Mouse (Mus musculus) T-helper 2 cell (primary cell): ENCODE data around the gene Il17rd.

Experiments
- in situ Hi-C: fragments of 300-600 bp; cut with MboI, MseI; formaldehyde crosslinking; loops from one replicate; pipeline ENCODE4 v1.15.1; 2025; ENCODE audit warnings: high pct_unique_total_duplicates

Gene Il17rd

DNA sequence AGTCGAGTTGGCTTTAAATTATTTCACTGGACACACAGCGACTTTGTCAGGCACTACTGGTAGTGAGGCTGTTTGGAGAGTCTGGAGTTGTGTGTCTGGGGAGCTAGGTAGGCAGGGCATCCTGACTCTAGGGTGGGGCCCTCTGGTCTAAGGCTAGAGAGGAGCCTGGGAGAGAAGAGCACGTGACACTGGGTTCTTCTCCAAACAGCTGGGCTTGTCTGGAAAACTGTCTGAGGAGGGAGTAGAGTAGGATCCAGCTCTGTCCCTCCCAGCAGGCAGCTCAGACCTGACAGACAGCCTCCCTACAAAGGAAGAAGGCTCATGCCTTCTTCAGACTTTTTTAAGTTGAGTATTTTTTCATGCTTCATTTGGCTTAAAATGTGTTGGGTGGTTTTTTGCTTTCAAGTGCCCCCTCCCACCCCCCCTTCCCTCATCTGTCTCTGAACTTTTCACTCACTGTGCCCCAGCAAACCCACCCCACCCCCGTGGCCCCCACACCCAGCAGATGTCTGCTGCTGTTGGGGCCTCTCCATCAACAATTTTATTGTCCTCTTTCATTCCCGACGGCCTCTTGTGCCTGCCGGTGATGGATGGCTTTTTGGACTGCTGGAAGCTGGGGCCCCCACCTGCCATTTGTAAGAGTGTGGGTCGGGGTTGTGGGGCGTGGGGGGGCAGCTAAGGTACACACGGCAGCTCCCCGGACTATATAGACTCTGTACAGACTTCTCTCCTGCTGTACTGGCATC, 5.7 kb downstream of the Il17rd start:
- in situ Hi-C loops: loop anchor here (10.0 kb wide), 1 partner anchor 370 kb away; no protein-coding TSS in a partner anchor

- in situ Hi-C loops: loop anchor here (10.0 kb wide), 1 partner anchor 370 kb away; no protein-coding TSS in a partner anchor
Observed at GRCm38 (mm10) chr14:27044967-27045361, 6.2 kb downstream of the Il17rd start.

GRCm38 (mm10) chr14:27048231-27048956, 9.7 kb downstream of the Il17rd start:
- in situ Hi-C loops: loop anchor here (10.0 kb wide), 1 partner anchor 366 kb away; no protein-coding TSS in a partner anchor

- in situ Hi-C loops: no loop called here
Observed at GRCm38 (mm10) chr14:27050043-27050442, 11.3 kb downstream of the Il17rd start.

- in situ Hi-C loops: no loop called here
Observed at GRCm38 (mm10) chr14:27050560-27051510, 12.1 kb downstream of the Il17rd start.

GRCm38 (mm10) chr14:27051511-27051895, 12.8 kb downstream of the Il17rd start:
- in situ Hi-C loops: no loop called here

DNA sequence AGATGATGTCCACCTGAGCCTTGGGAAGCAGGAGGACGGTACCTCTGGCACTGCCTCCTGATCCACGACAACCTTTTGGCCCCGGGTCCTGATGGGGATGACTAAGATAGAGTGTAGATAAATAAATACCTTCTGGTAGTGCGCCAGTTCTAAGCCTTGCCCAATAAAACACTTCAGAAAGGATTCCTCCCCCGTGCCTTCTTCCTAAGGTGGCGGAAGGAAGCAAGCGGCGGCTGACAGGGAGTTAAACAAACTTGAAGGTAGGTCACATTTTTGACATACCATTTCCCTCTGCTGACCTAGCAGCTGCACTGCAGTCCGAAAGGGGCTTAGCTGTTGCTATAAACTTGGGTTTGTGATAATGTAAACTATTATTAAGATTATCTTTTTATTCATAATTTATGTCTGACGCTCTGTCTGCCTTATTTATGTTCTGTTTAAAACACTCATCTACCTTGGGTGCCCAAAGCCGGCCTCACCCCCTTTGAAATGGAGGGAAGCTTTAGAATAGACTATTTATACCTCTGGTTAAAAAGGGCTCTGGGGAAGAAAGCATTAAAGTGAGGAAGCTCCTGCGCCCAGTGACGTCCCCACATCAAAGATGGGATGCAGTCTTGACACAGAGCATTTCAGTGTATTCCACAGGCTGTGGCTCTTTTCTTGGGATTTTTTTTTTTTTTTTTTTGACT, 19.9 kb downstream of the Il17rd start:
- in situ Hi-C loops: no loop called here

DNA sequence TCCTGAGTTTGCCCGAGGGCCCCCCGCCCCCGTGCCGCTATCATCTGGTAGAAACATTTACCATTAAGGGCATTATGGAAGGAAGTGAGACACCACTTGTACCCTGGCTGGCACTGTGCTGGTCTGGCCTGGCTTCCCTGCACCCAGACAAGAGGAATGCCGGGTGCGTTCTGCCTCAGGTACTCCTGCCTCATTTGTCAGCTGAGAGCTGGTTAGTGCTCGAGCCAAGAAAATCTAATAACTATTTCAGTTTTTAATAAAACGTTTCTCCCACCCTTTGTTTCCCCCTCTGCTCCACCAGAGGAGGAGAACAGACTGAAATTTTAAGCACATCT, 20.4 kb downstream of the Il17rd start:
- in situ Hi-C loops: no loop called here

GRCm38 (mm10) chr14:27063338-27063737, 24.6 kb downstream of the Il17rd start:
- in situ Hi-C loops: no loop called here

DNA sequence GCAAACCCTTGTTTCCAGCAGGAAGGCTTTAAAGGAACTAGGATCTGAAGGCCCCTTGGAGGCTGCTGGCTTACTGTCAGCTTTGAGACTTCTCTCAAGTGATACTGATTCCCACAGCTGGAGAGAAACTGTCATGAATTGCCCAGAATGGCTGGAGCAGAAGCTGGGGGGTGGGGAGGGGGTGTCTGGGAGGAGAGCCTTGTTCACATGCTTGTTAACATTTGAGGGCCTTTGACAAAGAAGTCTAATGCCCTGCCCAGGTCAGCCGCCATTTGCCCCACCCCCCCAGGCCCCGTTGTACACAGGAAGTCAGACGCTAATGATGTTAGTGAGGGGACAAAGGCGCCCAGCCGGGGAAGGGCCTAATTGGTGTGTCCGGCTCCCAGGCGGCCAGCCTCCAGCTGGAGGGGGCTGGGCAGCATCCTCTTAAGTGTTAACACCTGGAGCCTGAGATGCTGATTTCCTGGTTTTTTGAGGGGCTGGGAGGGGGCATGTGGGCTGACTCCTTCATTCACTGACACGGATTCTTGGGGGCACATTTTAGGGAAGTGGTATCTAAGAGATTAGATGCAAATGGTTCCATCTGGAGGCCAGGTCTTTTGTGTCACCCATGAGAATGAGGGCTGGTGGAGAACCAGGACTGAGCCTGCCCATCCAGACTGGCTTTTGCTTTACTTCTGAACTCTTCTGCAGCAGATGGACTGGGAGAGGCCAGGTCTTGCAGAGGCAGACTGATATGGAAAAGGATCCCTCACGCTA, 27.6 kb downstream of the Il17rd start:
- in situ Hi-C loops: no loop called here

GRCm38 (mm10) chr14:27067866-27068271, 29.1 kb downstream of the Il17rd start:
- in situ Hi-C loops: no loop called here

DNA sequence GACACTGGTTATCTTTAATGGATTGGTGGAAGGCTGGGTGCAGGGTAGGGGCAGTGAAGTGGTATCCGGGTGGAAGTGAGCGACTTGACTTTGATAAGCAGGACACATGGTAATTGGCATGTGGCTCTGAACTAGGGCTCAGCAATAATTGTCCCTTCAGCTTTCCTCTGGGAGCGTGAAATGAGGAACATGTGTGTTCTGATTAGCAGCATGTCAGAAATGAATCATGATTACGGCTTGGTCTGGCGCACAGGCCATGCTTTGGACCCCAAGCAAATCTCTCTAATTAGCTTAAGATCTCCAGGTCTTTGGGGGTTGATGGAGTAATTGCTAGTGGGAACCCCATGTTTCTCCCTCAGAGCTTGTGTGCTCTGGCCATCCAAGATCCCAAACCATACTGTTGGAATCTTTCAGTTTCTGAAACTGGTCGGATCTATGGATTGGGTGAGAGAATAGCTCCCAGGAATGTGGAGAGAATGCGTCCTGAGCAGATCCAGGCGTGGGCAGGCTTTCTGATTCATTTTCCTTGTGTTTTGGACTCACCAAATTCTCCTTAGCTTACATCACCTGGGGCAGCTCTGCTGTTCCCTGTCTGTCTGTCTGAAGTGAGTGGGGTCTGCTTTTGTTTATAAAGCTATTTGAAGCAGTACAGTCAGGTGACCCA, 30.8 kb downstream of the Il17rd start:
- in situ Hi-C loops: no loop called here

DNA sequence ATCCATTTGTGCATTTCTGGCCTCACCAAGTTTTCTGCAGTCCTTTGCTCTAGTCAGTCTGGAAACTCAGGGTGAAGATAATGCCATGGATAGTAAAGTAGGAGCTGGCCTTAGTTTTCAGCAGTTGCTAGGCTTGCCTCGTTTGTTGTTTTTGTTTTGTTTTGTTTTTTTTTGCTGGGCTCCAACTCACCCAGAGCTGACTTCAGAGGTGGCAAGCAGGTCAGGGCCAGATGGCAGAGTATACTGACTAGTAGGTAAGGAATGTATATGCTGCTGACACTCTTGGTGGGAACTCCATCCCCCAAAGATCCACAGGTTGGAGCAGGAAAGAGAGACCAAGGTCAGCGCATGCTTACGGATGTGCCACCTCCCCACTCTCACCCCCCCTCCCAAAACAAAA, 31.4 kb downstream of the Il17rd start:
- in situ Hi-C loops: no loop called here

- in situ Hi-C loops: no loop called here
Observed at GRCm38 (mm10) chr14:27070758-27071157, 32.0 kb downstream of the Il17rd start.

DNA sequence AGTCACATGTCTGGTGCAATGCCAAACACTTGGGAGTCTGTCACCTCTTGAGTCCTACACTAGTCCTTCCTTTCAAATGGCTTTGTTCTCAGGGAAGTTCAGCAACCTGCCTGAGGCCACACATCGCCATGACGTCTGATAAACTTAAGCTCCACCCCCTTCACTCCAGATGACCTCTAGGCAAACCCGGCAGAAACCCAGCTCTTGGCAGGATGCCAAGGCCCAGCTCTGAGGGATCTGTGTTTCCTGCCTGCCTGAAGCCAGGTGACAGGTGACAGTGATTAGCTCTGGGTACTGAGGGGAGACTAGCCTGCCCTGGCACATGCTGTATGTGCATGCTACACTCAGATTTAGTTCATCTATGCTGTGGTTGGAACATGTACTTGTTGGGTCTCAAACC, 33.2 kb downstream of the Il17rd start:
- in situ Hi-C loops: no loop called here

DNA sequence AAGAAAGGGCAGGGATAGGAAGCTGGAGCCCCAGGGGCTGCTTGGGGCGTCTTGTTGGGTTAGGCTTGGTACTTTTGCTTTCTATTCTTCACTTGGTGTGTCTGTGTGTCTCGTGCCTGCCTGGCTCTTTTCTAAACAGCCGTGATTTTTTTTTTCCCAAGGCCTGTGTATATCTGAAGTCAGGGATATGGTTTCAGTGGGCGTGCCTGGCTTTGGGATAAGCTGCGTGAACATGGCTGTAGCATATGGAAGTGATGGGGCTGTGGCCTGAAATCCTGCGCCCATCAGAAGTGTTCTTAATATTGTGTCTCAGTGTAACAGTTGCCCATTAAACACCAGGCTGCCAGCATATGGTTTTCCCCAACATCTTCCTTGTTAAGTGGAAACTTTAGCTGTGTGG, 36.3 kb downstream of the Il17rd start:
- in situ Hi-C loops: no loop called here

DNA sequence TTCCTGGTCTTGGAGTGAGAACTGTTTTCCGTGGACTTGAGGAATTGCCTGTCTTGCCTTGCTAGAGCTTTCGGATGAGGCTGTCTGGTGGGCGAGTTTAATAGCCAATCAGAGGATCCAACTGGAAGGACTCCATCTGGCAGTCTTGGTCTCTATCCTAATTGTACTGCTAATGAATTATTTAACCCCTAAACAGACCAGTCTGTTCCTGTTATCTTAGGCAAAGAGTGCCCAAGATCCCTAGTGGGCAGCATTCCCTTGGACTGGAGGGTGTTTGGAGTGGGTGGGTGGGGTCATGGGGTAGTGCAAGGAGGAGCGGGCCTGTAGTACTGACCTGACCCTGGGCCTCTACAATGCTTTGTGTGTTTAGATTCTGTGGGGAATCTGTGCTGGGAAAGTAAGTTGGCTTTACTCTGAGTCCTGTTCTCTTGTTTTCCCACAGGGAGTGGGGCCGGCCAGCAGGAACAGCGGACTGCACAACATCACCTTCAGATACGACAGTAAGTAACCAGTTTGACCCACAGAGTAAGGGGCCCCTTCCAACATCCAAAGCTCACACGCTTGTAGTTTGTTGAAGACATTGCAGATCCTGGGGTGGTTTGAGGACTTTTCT, 37.3 kb downstream of the Il17rd start:
- in situ Hi-C loops: no loop called here

DNA sequence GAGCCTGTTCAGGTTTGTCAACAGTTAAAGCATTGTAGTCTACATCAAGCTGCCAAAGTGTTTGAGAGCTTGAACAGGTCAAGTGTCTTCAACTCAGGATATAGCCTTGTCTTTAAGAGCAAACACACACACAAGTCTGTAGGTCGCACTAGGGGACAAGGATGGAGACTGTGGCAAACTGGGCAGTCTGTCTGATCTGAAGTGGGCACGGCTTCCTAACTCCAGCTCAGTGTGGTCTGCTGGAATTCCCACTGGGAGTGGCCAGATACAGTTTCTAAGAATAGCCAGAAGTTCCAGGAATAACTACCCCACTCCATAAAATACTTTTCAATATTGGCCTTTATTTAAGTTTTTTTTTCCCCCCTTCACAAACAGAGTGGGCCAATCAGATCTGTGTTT, 37.8 kb downstream of the Il17rd start:
- in situ Hi-C loops: no loop called here

DNA sequence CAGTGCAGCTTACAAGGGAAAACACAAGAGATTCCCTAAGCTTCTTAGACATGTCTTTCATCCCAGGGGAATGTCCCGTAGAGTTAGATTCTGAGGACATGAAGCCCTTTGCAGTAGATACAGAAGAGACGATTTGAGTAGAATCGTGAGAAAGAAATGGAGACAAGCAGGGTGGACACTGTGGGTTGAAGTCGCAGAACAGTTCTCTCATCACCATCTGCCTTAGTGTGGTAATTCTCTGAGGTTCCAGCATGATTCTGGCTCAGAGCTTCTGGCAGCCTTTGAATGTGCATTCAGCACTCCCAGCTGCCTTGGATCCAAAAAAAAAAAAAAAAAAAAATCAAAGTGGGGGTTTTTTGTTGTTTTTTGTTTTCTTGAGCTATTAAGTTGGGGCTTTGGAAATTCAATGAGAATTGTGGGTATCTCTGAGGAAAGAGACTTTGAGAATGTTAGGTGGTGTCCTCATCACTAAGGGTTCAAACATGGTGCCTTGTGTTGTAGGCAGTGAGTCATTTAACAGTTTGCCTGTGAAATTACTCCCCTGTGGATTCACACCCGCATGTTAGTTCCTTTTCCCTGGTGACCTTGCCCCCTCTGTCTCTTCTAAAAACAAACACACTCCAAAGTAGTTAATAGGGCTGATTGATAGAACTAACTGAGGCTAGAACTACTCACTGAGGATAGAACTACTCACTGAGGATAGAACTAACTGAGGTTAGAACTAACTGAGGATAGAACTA, 43.0 kb downstream of the Il17rd start:
- in situ Hi-C loops: no loop called here
